Mouse (Mus musculus) spleen, adult 2 months (tissue): ENCODE results near the gene Lst1. TPM values are rescaled to one million over a fixed set of nuclear protein-coding genes. Genes with fewer than 3 reads are reported as not detected.

Experiments used
- DNase-seq, 2 experiments: peaks; one replicate each; pipeline versions ENCODE4 v3.0.0 to v3.0.0-alpha.2; 2012 to 2021; ENCODE audit warnings: low spot score in 2 of 2, low read depth in 1 of 2
- H3K27ac ChIP-seq: fragments of 200-500 bp; 2 replicates; pipeline ENCODE4 v1.5.1; 2012; ENCODE audit warnings: low read length, inconsistent platforms; ENCODE audit not compliant: insufficient read depth
- H3K27me3 ChIP-seq: fragments of 200-500 bp; 2 replicates; pipeline ENCODE4 v1.6.1; 2012; ENCODE audit warnings: mild to moderate bottlenecking, moderate library complexity, low read length, inconsistent platforms; ENCODE audit not compliant: control insufficient read depth, insufficient read depth
- H3K36me3 ChIP-seq: fragments of 200-500 bp; 2 replicates; pipeline ENCODE4 v1.6.1; 2012; ENCODE audit warnings: mild to moderate bottlenecking, low read length, inconsistent platforms; ENCODE audit not compliant: control insufficient read depth, insufficient read depth
- H3K4me1 ChIP-seq: fragments of 200-500 bp; 2 replicates; pipeline ENCODE4 v1.6.1; 2011; ENCODE audit warnings: inconsistent platforms; ENCODE audit not compliant: control insufficient read depth, insufficient read depth, insufficient read length
- H3K4me3 ChIP-seq: fragments of 200-500 bp; 2 replicates; pipeline ENCODE4 v1.5.1; 2011; ENCODE audit warnings: mild to moderate bottlenecking, inconsistent platforms; ENCODE audit not compliant: insufficient read depth, insufficient read length; ENCODE audit errors: extremely low read depth
- CTCF ChIP-seq: fragments of 200-500 bp; IDR thresholded peaks from 2 replicates; pipeline ENCODE4 v1.5.1; 2011; ENCODE audit warnings: mild to moderate bottlenecking, inconsistent platforms; ENCODE audit not compliant: insufficient read depth, insufficient read length, insufficient replicate concordance; ENCODE audit errors: extremely low read depth
- POLR2A ChIP-seq: fragments of 200-500 bp; IDR thresholded peaks from 2 replicates; pipeline ENCODE4 v1.6.1; 2011; ENCODE audit warnings: low read depth, low read length, inconsistent platforms
- WGBS: fragments of 180-500 bp; shearing (Covaris S2); methylation state at CpG from one replicate; pipeline ENCODE4 v1.1.7; 2018; 5-methylcytosine and 5-hydroxymethylcytosine counted together
- polyA plus RNA-seq: library from polyadenylated mRNA; depleted of rRNA; stranded (reverse); fragments of >200 nt; gene quantifications from 2 replicates; pipeline ENCODE4 v1.2.3, GENCODE M21; 2012

Gene Lst1
- polyA plus RNA-seq, 1 experiment = 109 TPM

- Histone ChIP-seq H3K4me3 (peak within 1 kb of the TSS; percentile 60; the same call in 1 of the 2 replicates), H3K4me1 (peaks cover 14% of the 10 kb centered on the region), H3K27me3 (no peaks in the 10 kb centered on the region), H3K36me3 (peaks cover 10% of the 10 kb centered on the region), H3K27ac (peak within 1 kb of the TSS; percentile 90)
- DNase-seq = no peak
- WGBS = 22% methylated on average over 18 of the region's 18 CpGs
- TF ChIP-seq POLR2A = no peak; the same call in 1 of the 2 replicates
These were observed 45.1 kb upstream of the Lst1 start, which contains the start of gene Atp6v1g2 for GRCm38 (mm10) chr17:35233114-35233980. Atp6v1g2 (plus strand) TSS chr17:35233660.

GRCm38 (mm10) chr17:35232659-35233058 is 44.4 kb upstream of the Lst1 start:
- H3K4me1 ChIP-seq = peaks cover 14% of the 10 kb centered on the region
- peaks cover 13% of the 10 kb centered on the region for H3K36me3 ChIP-seq
- DNase-seq = no peak
- no peaks in the 10 kb centered on the region for H3K27me3 ChIP-seq
- TF ChIP-seq CTCF = no peak
- no peak for TF ChIP-seq POLR2A
- WGBS = 16% methylated on average over 5 of the region's 5 CpGs
- H3K27ac ChIP-seq = peak overlapping the region; percentile 90
- peak overlapping the region; percentile 10; the same call in 1 of the 2 replicates for H3K4me3 ChIP-seq

- H3K27ac ChIP-seq = peak overlapping the region; percentile 90
- 3% methylated on average over 12 of the region's 12 CpGs for WGBS
- H3K27me3 ChIP-seq = no peaks in the 10 kb centered on the region
- H3K36me3 ChIP-seq = peaks cover 13% of the 10 kb centered on the region
- TF ChIP-seq CTCF (peak; percentile 89), POLR2A (no peak)
- peak overlapping the region; percentile 10; the same call in 1 of the 2 replicates for H3K4me3 ChIP-seq
- peak; percentile 67 to 87 for DNase-seq
- peaks cover 14% of the 10 kb centered on the region for H3K4me1 ChIP-seq
These were observed 43.8 kb upstream of the Lst1 start for GRCm38 (mm10) chr17:35232043-35232442.

- no peak for TF ChIP-seq CTCF
- no peak for TF ChIP-seq POLR2A
- H3K27me3 ChIP-seq = no peaks in the 10 kb centered on the region
- no peak overlapping the region for H3K4me3 ChIP-seq
- WGBS = 66% methylated on average over 10 of the region's 10 CpGs
- DNase-seq = no peak
- H3K27ac ChIP-seq = 0 out of 2 replicates have a peak overlapping the region, but pooled peaks have one; percentile 0
- peaks cover 13% of the 10 kb centered on the region for H3K36me3 ChIP-seq
- H3K4me1 ChIP-seq = peaks cover 16% of the 10 kb centered on the region
These were observed 42.8 kb upstream of the Lst1 start for GRCm38 (mm10) chr17:35231022-35231421.

GRCm38 (mm10) chr17:35226561-35227046 is 38.4 kb upstream of the Lst1 start:
- H3K27me3 ChIP-seq = no peaks in the 10 kb centered on the region
- peaks cover 13% of the 10 kb centered on the region for H3K36me3 ChIP-seq
- TF ChIP-seq POLR2A (no peak), CTCF (no peak)
- 57% methylated on average over 14 of the region's 14 CpGs for WGBS
- no peak overlapping the region for H3K4me3 ChIP-seq
- no peak for DNase-seq
- peaks cover 17% of the 10 kb centered on the region for H3K4me1 ChIP-seq
- H3K27ac ChIP-seq = peak overlapping the region; percentile 10; the same call in 1 of the 2 replicates

- WGBS = 96% methylated on average over 5 of the region's 5 CpGs
- peaks cover 12% of the 10 kb centered on the region for H3K36me3 ChIP-seq
- TF ChIP-seq CTCF (no peak), POLR2A (no peak)
- no peak overlapping the region for H3K4me3 ChIP-seq
- no peak overlapping the region for H3K27ac ChIP-seq
- no peaks in the 10 kb centered on the region for H3K27me3 ChIP-seq
- no peak for DNase-seq
- peaks cover 21% of the 10 kb centered on the region for H3K4me1 ChIP-seq
These were observed 37.2 kb upstream of the Lst1 start for GRCm38 (mm10) chr17:35225456-35225855.

DNA sequence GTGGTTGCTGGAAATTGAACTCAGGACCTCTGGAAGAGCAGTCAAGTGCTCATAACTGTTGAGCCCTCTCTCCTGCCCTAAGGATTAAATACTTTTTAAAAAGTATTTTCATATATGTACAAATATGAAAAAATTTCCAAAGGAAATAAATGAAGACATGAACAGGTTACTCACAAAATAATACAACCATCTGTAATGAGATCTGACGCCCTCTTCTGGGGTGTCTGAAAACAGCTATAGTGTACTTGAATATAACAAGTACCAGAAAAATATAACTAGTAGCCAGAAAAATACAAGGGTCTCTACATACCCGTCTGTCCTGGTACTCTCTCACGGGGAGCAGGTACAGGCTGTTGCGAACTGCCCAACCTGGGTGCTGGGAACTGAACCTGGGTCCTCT is 36.4 kb upstream of the Lst1 start:
- H3K4me3 ChIP-seq = no peak overlapping the region
- H3K27ac ChIP-seq = no peak overlapping the region
- TF ChIP-seq CTCF (no peak), POLR2A (no peak)
- DNase-seq = no peak
- peaks cover 29% of the 10 kb centered on the region for H3K4me1 ChIP-seq
- no peaks in the 10 kb centered on the region for H3K27me3 ChIP-seq
- 92% methylated on average over 4 of the region's 4 CpGs for WGBS
- H3K36me3 ChIP-seq = peaks cover 10% of the 10 kb centered on the region
